Mouse (Mus musculus) forebrain, embryonic 12.5 days (tissue): ENCODE data around the gene Morf4l1. TPM values are rescaled to one million over a fixed set of nuclear protein-coding genes. Genes with fewer than 3 reads are reported as not detected.

Experiments
- ATAC-seq: fragments of 200-750 bp; cut with Nextera tagmentation; 2 replicates; pipeline ENCODE4 v1.8.0; 2017; ENCODE audit warnings: moderate TSS enrichment; ENCODE audit not compliant: low FRiP score
- H3K27ac ChIP-seq: fragments of 300-500 bp; sonication (generic); 2 replicates; pipeline ENCODE4 v1.5.1; 2016; ENCODE audit warnings: mild to moderate bottlenecking
- H3K27me3 ChIP-seq: fragments of 300-500 bp; sonication (generic); 2 replicates; pipeline ENCODE4 v1.6.1; 2016; ENCODE audit warnings: mild to moderate bottlenecking
- H3K36me3 ChIP-seq: fragments of 300-500 bp; sonication (generic); replicated peaks from 2 replicates; pipeline ENCODE4 v1.6.1; 2016; ENCODE audit warnings: mild to moderate bottlenecking
- H3K4me1 ChIP-seq: fragments of 300-500 bp; sonication (generic); 2 replicates; pipeline ENCODE4 v1.6.1; 2016
- H3K4me2 ChIP-seq: fragments of 300-500 bp; sonication (generic); 2 replicates; pipeline ENCODE4 v1.6.1; 2016; ENCODE audit warnings: mild to moderate bottlenecking, moderate library complexity
- H3K4me3 ChIP-seq: fragments of 300-500 bp; sonication (generic); replicated peaks from 2 replicates; pipeline ENCODE4 v1.5.1; 2016; ENCODE audit warnings: mild to moderate bottlenecking
- H3K9ac ChIP-seq: fragments of 300-500 bp; sonication (generic); 2 replicates; pipeline ENCODE4 v1.6.1; 2016; ENCODE audit warnings: mild to moderate bottlenecking
- H3K9me3 ChIP-seq: fragments of 300-500 bp; sonication (generic); 2 replicates; pipeline ENCODE4 v1.6.1; 2016
- WGBS: fragments of 180-500 bp; shearing (Covaris S2); methylation state at CpG from one replicate; pipeline ENCODE4 v1.1.7; 2016; 5-methylcytosine and 5-hydroxymethylcytosine counted together
- polyA plus RNA-seq: library from polyadenylated mRNA; unstranded; fragments of >200 nt; fragmentation: Nextera tagmentation; extraction: Ambion mirVana; gene quantifications from 2 replicates; pipeline ENCODE4 v1.2.1, GENCODE M21; 2016

The Morf4l1 gene
- polyA plus RNA-seq, result 497 and 513 TPM in 2 replicates

GRCm38 (mm10) chr9:90114567-90115307, at the start of gene Morf4l1:
Morf4l1 (minus strand) TSS chr9:90114774.
- Histone ChIP-seq H3K4me1 (peaks cover 16% of the 10 kb centered on the region), H3K9ac (peak within 1 kb of the TSS; percentile 97), H3K4me3 (peak within 1 kb of the TSS; percentile 90), H3K4me2 (peak within 1 kb of the TSS; percentile 93), H3K27me3 (no peaks in the 10 kb centered on the region), H3K27ac (peak within 1 kb of the TSS; percentile 97), H3K36me3 (no peaks in the 10 kb centered on the region), H3K9me3 (no peaks in the 10 kb centered on the region)
- 1% methylated on average over 37 of the region's 40 CpGs for WGBS
- peak; percentile 99 for ATAC-seq

- Histone ChIP-seq H3K27me3 (no peaks in the 10 kb centered on the region), H3K4me1 (peaks cover 23% of the 10 kb centered on the region), H3K9ac (peak overlapping the region; percentile 81), H3K4me2 (peak overlapping the region; percentile 76), H3K36me3 (no peaks in the 10 kb centered on the region), H3K9me3 (no peaks in the 10 kb centered on the region), H3K27ac (peak overlapping the region; percentile 85), H3K4me3 (peak overlapping the region; percentile 67)
- no peak for ATAC-seq
- WGBS, result under 1% methylated on average over 18 of the region's 18 CpGs
Measured at GRCm38 (mm10) chr9:90163749-90164095, 49.1 kb upstream of the Morf4l1 start.

- Histone ChIP-seq H3K9me3 (no peaks in the 10 kb centered on the region), H3K27me3 (no peaks in the 10 kb centered on the region), H3K4me1 (peaks cover 23% of the 10 kb centered on the region), H3K4me3 (peak within 1 kb of the TSS; percentile 67), H3K36me3 (no peaks in the 10 kb centered on the region), H3K9ac (peak within 1 kb of the TSS; percentile 81), H3K27ac (peak within 1 kb of the TSS; percentile 85), H3K4me2 (peak within 1 kb of the TSS; percentile 76)
- under 1% methylated on average over 56 of the region's 60 CpGs for WGBS
- peak; percentile 75 for ATAC-seq
Measured at GRCm38 (mm10) chr9:90162926-90163748, 48.6 kb upstream of the Morf4l1 start, which contains the start of gene Adamts7. Adamts7 (plus strand) TSS chr9:90163069.

- peaks cover 23% of the 10 kb centered on the region for H3K4me1 ChIP-seq
- H3K4me2 ChIP-seq, result peak overlapping the region; percentile 76
- H3K9ac ChIP-seq, result peak overlapping the region; percentile 81
- H3K4me3 ChIP-seq, result peak overlapping the region; percentile 67
- peak overlapping the region; percentile 85 for H3K27ac ChIP-seq
- no peaks in the 10 kb centered on the region for H3K9me3 ChIP-seq
- no peaks in the 10 kb centered on the region for H3K36me3 ChIP-seq
- H3K27me3 ChIP-seq, result no peaks in the 10 kb centered on the region
- WGBS, result 9% methylated on average over 28 of the region's 29 CpGs
- peak; percentile 85 for ATAC-seq
Measured at GRCm38 (mm10) chr9:90162243-90162925, 47.8 kb upstream of the Morf4l1 start.

GRCm38 (mm10) chr9:90146869-90147268, 32.3 kb upstream of the Morf4l1 start:
- Histone ChIP-seq H3K4me1 (no peaks in the 10 kb centered on the region), H3K27ac (no peak overlapping the region), H3K9ac (no peak overlapping the region), H3K4me2 (no peak overlapping the region), H3K36me3 (no peaks in the 10 kb centered on the region), H3K4me3 (no peak overlapping the region), H3K9me3 (no peaks in the 10 kb centered on the region), H3K27me3 (no peaks in the 10 kb centered on the region)
- ATAC-seq, result no peak
- WGBS, result 86% methylated on average over 5 of the region's 5 CpGs

- 44% methylated on average over 2 of the region's 2 CpGs for WGBS
- no peak overlapping the region for H3K4me2 ChIP-seq
- no peaks in the 10 kb centered on the region for H3K9me3 ChIP-seq
- H3K4me3 ChIP-seq, result no peak overlapping the region
- no peaks in the 10 kb centered on the region for H3K36me3 ChIP-seq
- no peaks in the 10 kb centered on the region for H3K27me3 ChIP-seq
- H3K4me1 ChIP-seq, result no peaks in the 10 kb centered on the region
- H3K27ac ChIP-seq, result no peak overlapping the region
- no peak for ATAC-seq
- no peak overlapping the region for H3K9ac ChIP-seq
Measured at GRCm38 (mm10) chr9:90145788-90146187, 31.2 kb upstream of the Morf4l1 start.

- H3K27me3 ChIP-seq, result no peaks in the 10 kb centered on the region
- WGBS, result 94% methylated on average over 1 of the region's 1 CpGs
- H3K4me1 ChIP-seq, result no peaks in the 10 kb centered on the region
- ATAC-seq, result no peak
- H3K9me3 ChIP-seq, result no peaks in the 10 kb centered on the region
- no peaks in the 10 kb centered on the region for H3K36me3 ChIP-seq
- no peak overlapping the region for H3K4me2 ChIP-seq
- no peak overlapping the region for H3K9ac ChIP-seq
- H3K27ac ChIP-seq, result no peak overlapping the region
- no peak overlapping the region for H3K4me3 ChIP-seq
Measured at GRCm38 (mm10) chr9:90136678-90136965, 22.0 kb upstream of the Morf4l1 start.

- H3K4me1 ChIP-seq, result no peaks in the 10 kb centered on the region
- H3K4me3 ChIP-seq, result no peak overlapping the region
- 87% methylated on average over 9 of the region's 9 CpGs for WGBS
- H3K9me3 ChIP-seq, result no peaks in the 10 kb centered on the region
- ATAC-seq, result no peak
- no peak overlapping the region for H3K27ac ChIP-seq
- H3K4me2 ChIP-seq, result no peak overlapping the region
- no peaks in the 10 kb centered on the region for H3K27me3 ChIP-seq
- no peak overlapping the region for H3K9ac ChIP-seq
- H3K36me3 ChIP-seq, result no peaks in the 10 kb centered on the region
Measured at GRCm38 (mm10) chr9:90135963-90136677, 21.5 kb upstream of the Morf4l1 start.

- Histone ChIP-seq H3K36me3 (no peaks in the 10 kb centered on the region), H3K27me3 (no peaks in the 10 kb centered on the region), H3K4me2 (no peak overlapping the region), H3K9me3 (no peaks in the 10 kb centered on the region), H3K4me3 (no peak overlapping the region), H3K9ac (no peak overlapping the region), H3K27ac (no peak overlapping the region), H3K4me1 (no peaks in the 10 kb centered on the region)
- 82% methylated on average over 8 of the region's 8 CpGs for WGBS
- ATAC-seq, result no peak
Measured at GRCm38 (mm10) chr9:90135466-90135865, 20.9 kb upstream of the Morf4l1 start.

- Histone ChIP-seq H3K27ac (no peak overlapping the region), H3K36me3 (no peaks in the 10 kb centered on the region), H3K4me3 (no peak overlapping the region), H3K9me3 (no peaks in the 10 kb centered on the region), H3K4me1 (no peaks in the 10 kb centered on the region), H3K4me2 (no peak overlapping the region), H3K27me3 (no peaks in the 10 kb centered on the region), H3K9ac (no peak overlapping the region)
- 71% methylated on average over 7 of the region's 7 CpGs for WGBS
- no peak for ATAC-seq
Measured at GRCm38 (mm10) chr9:90133562-90134355, 19.2 kb upstream of the Morf4l1 start.

GRCm38 (mm10) chr9:90128636-90129201, 14.1 kb upstream of the Morf4l1 start:
- Histone ChIP-seq H3K9ac (no peak overlapping the region), H3K4me3 (no peak overlapping the region), H3K9me3 (no peaks in the 10 kb centered on the region), H3K36me3 (no peaks in the 10 kb centered on the region), H3K4me2 (no peak overlapping the region), H3K4me1 (no peaks in the 10 kb centered on the region; the same call in 1 of the 2 replicates), H3K27ac (no peak overlapping the region), H3K27me3 (no peaks in the 10 kb centered on the region)
- WGBS, result 87% methylated on average over 6 of the region's 6 CpGs
- no peak for ATAC-seq
